Mouse (Mus musculus): ENCODE data around the gene Irf9.

Irf9 gene

DNA sequence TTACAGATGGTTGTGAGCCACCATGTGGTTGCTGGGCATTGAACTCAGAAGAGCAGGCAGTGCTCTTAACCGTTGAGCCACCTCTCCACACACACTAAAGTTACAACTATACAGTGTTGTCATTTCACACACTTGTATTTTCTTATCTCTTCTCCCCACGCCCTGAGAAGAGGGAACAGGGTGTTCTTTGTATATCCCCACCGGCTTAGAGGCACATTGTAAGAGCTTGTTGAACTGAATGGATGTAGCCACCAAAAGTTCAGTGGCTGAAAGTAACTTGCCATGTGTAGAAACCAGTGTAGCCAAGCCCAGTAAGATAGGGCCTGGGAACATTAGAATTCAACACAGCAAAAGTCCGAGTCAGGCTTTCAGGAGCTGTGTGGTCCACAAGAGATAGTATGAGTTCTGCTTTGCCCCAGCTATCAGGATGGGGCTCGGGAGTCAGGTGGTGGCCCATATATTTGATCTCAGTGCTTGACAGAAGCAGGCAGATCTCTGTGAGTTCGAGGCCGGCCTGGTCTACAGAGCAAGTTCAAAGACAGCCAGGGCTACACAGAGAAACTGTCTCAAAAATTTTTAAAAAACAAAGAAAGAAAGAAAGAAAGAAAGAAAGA lies 11.3 kb downstream of the Irf9 start:
- no peak for DNase-seq (ENCODE audit: low spot score)

DNA sequence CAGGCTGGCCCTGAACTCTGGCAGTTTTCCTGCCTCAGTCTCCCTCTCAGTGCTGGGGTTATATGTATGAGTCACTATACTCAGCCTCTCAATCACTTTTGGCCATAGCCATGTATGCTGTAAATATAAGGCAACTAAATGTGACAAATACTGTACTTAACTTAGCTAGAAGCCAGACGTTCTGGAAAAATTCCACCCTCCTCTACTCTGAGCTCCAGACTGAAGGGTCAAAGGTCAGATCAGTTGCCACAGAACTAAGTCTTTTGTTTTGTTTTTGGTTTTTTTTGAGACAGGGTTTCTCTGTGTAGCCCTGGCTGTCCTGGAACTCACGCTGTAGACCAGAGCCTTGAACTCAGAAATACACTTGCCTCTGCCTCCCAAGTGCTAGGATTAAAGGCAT lies 12.5 kb downstream of the Irf9 start:
- no peak for DNase-seq (ENCODE audit: low spot score)

DNA sequence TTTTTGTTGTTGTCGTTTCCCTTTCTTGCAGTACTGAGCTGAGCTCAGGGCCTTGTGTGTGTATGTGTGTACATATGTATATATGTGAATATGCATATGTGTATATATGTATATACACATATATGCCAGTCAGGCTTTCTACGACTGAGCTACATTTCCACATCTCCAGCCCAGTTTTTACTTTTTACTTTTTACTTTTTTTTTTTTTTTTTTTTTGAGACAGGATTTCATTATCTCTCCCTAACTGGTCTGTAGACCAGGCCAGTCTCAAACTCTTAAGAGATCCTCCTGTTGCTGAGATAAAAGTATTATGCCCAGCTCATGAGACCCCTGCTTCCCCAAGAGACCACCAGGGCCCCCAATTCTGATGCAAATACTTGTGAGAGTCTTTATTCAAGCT lies 13.5 kb downstream of the Irf9 start:
- DNase-seq (ENCODE audit: low spot score), result no peak

DNA sequence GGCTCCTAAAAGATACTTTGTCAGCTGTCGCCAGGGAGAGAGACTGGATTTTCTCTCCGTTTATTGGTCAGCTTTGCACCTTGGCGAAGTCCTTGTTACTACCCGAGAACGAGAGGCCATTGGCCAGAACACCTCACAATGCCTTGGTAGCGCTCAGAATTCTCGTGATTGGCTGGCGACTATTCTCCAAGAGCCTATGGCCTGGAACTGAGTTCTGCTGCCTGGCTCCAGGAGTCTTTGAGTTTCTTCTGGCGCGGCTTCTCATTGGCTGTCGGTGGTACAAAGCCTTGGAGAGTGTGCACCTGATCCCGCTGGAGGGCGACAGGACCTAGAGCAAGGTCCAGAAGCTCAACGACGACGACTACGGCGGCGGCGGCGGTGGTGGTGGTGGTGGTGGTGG lies 14.5 kb downstream of the Irf9 start, which contains the start of gene Rec8:
TSS of gene Rec8 (plus strand) at position 216 of the 400 bp plus-strand sequence.
- no peak for DNase-seq (ENCODE audit: low spot score)

DNA sequence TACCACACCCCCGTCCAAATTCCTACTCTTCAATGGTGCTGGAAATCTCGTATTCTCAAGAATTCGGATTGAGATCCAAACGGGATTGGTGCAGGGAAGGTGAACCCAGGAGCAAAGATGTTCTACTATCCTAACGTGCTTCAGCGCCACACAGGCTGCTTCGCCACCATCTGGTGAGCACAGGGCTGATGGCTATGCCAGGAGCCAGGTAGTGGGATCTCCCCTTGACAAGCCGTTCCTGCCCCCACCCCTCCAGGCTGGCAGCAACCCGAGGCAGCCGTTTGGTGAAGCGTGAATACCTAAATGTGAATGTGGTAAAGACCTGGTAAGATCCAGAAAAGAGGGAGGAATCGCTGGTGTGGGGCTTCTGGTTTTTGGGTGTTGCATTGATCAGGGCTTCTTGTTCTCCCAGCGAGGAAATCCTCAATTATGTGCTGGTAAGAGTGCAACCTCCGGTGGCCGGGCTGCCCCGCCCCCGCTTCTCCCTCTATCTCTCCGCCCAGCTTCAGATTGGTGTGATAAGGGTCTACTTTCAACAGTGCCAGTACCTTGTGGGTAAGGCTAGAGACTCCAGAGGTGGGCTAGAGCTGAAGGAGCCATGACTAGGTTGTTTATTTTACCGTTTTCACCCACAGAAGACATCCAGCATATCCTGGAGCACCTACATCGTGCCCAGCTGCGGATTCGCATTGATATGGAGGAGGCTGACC lies 15.3 kb downstream of the Irf9 start:
- no peak for DNase-seq (ENCODE audit: low spot score)

DNA sequence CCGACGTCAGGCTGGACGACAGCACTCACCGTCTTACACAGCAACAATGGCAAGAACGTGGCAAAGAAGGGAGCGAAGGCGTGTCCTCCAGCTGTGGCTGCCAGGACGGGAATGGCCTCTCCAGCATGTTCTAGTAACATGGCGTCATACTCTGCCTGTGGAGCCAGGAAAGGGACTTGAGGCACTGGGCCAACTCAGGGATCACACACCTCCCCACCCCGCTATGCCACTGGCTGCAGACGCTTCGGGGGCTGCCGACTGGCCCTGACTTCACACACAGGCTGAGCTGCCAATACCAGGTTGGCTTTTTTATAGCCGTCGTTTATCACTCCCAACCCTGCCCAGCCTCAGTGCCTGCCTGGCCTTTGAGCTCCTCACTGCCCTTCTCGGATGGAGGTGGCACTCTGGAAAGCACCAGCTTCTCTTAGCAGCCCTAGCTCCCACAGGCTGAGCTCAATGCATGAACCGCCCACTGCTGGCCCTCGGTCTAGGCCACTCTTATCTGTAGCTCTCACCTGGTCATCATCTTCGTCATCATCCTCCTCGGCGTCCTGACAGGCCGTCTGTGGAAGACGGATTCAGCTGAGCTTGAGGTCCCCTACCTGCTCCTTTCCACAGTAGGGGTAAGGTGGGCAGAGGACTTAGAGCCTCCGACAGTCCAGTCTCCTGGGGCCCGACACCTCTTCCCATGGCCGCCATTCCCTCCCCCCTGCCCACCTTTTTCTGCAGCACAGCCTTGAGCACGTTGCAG lies 24.9 kb downstream of the Irf9 start:
- no peak for DNase-seq (ENCODE audit: low spot score)

DNA sequence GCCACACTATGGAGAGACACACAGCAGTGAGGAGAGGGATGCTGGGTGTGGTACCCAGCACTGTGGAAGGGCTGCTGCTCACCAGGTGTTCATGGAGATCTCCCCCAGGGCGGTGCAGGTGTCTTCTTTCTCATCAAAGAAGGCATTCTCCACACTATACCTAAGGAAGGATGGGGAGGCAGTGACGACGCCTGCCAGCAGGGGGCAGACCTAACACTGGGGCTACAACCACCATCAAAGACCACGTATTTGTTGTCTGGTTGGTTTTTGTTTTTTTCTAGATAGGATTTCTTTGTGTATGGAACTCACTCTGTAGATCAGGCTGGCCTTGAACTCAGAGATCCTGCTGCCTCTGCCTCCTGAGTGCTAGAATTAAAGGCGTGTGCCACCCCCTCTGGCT lies 25.9 kb downstream of the Irf9 start:
- no peak for DNase-seq (ENCODE audit: low spot score)

DNA sequence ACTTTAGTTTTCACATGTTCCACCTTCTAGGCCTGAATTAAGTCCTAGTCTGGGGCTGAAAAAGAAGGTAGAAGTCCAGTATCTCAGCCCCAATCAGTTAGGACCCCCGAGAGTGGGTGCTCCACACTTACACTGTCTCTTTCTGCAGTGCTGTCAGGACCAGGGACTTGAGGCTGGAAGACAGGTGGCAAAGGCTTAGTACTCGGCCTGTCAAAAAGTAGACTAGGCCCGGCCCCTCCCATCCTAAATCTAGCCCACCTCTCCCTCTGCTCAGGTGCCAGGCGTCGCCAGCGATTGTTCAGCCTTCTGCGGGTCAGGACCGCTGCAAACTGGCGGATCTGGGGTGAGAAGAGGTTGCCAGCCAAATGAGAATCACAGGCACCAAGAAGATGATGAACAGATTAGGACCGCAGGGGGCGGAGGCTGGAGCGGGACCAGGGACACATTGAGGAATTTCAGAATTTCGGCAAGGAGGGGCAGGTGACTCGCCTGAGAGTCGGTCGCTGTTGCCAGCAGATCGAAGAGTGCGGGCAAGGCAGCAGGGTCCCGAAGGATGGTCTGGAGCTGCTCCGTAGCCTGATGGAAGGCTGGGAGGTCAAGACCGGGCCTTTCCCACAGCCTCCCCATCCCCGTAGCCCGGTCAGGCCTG lies 31.6 kb downstream of the Irf9 start:
- DNase-seq (ENCODE audit: low spot score), result no peak

DNA sequence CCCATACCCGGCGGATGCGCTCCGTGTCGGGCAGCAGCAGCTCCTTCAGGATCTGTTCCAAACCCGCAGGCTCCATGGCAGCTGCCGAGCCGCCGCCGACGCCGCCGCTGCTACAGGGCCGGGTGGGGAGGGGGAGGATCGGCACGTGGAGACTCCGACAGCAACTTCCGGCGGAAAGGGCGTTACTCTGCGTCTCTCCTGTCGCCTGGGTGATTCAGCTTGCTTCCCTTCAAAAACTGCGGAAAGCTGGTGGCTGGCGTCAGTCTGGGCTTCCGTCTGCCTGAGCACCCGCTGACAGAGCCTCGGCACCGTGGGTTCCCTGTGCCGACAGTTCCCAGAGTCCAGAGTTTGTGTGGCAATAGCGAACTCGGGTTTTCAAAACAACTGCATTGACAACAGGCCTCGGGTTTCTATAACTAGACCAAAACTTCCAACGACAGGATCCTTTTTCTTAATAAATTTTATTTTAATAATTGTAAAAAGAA lies 32.2 kb downstream of the Irf9 start, which contains the start of gene Ipo4:
TSS of gene Ipo4 (minus strand) at position 435 of the 485 bp plus-strand sequence.
- peak; percentile 82 for DNase-seq (ENCODE audit: low spot score)

DNA sequence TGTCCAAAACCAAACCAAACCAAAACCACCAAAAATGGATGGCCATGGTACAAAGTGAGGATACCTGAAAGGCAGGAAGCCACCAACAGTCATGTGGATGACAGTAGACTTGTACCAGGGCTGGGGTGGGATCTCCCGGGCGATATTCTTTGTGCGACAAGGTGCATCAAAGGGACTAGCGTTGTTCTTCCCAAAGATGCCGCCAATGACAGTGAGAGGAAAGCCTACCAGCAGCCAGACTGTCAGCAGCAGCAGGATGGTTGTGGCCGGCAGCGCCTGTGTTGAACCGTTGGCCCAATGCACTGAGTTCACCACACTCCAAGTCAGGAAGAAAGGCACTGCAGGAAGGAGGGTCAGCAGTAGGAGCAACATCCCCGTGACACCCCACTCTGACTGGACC lies 34.4 kb downstream of the Irf9 start, which contains the start of gene Gm49378:
TSS of gene Gm49378 (minus strand) at position 101 of the 400 bp plus-strand sequence.
- DNase-seq (ENCODE audit: low spot score), result no peak

DNA sequence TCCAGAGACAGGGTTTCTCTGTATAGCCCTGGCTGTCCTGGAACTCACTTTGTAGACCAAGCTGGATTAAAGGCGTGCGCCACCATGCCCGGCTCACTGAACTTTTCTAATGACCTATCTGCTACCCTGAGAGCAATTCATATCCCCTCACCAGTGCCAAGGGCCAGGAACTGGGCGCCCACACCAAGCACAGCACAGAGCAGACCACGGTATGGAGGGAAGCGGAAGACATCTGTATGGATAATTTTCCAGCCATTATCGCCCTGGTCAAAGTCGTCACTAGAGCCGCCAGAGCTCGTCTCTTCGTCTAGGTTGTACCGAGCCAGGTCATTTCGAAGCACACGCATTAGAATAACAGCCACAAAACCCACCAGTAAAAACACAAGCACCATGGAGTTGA lies 37.4 kb downstream of the Irf9 start:
- no peak for DNase-seq (ENCODE audit: low spot score)

DNA sequence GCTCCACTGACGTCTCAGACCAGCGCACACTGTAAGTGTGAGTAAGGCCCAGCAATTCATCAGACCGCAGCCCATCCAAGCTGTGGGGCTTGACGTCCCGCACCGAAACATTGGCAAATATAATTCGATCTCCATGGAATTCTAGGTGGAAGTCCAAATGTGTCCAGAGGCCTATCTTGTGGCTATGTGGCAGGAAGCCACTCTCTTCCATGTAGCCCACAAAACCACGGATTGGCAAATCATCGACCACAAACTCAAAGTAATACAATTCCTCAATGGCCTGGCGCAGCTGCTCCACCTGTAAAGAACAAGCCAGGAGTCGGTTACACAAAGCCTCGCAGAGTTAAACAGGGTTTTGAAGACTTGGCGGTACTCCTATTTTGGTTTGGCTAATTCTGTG lies 37.9 kb downstream of the Irf9 start:
- no peak for DNase-seq (ENCODE audit: low spot score)

DNA sequence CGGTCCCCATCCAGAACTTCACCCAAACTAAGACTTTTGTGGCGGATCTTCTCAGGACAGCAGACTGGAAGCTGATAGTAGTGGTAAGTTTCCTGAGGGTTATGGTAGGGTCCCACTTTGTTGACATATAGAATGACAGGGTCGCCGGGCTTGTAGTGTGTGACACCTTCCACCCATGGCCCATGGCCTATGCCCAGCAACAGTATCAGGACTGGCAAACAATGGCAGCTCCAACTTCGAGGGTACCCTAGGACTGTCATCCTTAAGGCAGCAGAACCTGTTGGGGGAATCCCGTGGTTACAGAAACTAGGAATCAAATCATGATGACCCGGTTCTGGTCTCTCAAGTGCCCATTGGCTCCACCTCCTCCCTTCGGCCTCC lies 39.3 kb downstream of the Irf9 start:
- DNase-seq (ENCODE audit: low spot score), result no peak

DNA sequence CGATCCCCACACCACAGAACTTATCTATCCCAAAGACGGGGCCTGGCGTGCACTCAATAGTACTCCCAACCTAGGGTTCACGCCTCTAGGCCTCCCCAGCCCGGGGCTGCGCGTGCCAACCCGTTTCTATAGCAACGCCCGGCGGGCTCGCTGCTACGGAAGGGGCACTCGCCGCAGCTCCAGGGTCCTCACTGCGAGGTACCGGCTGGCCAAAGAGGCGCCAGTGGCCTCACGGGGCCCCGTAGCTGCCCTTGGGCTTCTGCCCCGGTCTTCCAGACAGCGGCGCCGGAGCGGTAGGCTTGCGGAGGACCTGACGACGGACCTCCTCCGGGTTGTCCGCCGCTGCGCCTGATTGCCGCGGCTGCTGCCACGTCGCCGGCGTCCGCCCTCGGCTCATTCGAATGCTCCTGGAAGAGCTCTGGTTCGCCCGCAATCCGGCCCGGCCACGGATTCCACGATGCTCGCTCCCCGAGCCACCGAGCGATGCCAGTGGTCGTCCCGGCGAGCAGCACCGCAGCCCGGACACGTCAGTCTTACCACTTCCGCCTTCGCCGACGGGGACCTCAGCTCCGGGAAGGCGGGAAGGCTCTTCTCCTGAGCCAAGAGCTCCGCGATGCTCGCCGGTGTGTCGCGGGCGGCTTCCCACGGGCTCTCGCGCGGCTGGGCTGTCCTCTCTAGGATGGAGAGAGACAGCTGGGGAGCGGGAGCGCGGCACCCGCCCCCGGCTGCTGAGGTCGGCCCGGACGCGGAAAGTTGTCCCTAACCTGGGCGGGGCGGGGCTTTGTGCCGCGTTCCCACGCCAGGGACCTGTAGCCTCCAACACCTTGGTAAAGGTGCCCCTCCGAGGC lies 39.9 kb downstream of the Irf9 start, which contains the start of gene Tm9sf1:
TSS of gene Tm9sf1 (minus strand) at position 747 of the 848 bp plus-strand sequence.
- peak; percentile 69 for DNase-seq (ENCODE audit: low spot score)

DNA sequence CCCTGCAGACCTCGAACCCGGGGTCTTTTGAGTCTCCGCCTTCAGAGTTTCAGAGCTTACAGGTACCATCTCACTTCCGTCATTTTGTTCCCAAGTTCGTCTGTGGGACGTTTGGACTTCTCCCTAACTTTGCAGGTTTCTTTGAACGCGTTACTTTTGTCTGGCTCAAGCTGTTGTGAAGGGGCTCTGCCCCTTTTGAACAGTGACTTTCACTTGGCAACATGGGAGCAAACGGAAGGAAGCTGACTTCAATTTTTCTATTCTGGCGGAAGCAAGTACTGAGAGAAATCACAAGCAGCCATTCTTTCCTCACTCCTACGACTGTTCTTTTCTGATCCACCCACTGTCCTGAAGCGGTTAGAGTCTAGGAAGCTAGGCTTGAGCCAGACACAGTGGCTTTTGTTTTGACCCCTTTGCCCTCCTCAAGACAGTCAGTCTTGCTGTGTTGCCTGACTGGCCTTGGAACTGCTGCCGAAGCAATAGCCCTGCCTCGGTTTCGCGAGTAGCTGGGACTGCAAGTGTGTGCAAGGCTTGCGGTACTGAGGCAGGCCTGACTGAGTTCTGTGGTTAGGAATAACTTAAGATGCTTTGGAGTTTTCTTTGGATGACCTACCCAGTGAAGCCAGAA lies 41.0 kb downstream of the Irf9 start:
- DNase-seq (ENCODE audit: low spot score), result no peak

DNA sequence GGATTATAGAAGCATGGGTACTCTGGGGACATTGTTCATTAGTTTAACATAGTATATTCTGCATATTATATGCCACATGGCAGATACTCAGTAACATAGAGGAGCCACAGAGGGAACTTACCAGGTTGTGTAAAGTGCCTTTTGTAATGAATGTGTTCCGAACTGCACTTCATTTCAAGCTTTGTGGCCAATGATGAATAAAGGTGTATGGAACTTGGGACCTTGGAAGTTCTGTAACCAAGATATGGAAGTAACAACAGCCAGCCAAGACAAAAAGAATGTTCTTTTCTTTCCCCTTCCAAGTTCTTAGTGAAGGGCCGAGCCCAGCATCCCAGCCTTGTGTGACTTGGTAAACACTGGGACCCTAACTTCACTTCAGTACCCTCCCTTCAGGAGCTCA lies 46.5 kb downstream of the Irf9 start, which contains the start of gene Tssk4:
TSS of gene Tssk4 (plus strand) at position 301 of the 400 bp plus-strand sequence.
- no peak for DNase-seq (ENCODE audit: low spot score)

DNA sequence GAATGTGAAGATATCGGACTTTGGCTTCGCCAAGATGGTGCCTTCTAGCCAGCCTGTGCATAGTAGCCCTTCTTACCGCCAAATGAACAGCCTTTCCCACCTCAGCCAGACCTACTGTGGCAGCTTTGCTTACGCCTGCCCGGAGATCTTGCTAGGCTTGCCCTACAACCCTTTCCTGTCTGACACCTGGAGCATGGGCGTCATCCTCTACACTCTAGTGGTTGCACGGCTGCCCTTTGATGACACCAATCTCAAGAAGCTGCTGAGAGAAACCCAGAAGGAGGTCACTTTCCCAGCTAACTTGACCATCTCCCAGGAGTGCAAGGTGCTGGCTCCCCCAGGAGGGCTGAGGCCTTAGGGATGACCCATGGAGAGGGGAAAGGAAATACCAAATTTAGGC lies 48.2 kb downstream of the Irf9 start:
- no peak for DNase-seq (ENCODE audit: low spot score)

DNA sequence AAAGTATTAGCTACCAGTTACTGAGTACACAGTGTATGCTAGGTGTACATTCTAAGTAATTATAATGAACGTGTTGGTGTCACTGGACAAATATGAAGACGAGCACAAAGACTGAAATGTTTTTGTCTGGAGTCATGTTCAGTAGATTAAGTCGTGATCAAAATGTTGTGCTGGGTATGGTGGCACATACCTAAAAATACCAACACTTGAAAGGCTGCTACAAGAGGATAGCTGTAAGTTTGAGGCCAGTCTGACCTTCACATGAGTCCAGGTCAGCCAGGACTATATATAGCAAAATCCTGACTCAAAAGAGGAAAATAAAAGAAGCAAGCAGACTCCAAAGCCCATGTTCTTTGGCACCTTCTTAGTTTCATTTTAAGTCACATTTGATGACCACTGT lies 53.6 kb downstream of the Irf9 start:
- DNase-seq (ENCODE audit: low spot score), result no peak

DNA sequence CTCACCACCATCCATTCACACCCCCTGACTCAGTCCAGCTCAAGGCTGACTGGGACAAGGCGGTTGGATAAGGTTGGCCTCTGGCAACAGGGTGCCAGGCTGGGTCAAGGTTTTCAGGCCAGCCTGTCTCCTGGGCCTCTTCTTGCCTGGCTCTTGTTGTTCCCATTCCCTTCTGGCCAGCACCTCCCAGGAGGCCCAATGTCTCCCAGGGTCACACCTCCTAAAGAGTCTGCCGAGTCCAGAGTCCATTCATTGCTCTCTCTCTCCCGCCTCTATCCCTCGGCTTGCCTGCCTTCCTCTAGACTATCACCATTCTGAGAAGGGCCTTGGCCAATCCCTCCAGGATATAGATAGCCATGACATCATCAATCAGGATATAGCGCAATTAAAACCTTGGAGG lies 54.6 kb downstream of the Irf9 start:
- no peak for DNase-seq (ENCODE audit: low spot score)
